7 mouse cellular contexts compared by ENCODE assay signal in the genomic region with DNA sequence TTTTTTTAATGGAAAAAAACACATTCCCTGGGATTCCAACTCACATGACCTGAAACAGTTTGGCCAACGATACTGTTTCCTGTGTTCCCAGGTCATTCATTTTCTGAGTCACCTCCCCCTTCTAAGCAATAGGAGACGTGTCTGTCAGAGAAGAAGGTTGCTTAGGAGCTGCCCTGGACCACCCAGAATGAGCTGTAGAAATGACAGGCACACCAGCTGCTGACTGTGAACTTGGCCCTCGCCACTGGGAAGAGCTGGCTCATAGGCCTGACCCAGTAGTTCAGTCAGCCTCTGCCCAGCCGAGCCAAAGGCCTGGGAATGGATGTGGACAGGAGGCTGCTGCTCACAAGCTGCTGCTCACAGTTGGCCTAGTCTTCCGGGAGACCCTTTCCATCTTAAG. TPM values are rescaled to one million over a fixed set of nuclear protein-coding genes. Genes with fewer than 3 reads are reported as not detected.
DNase-seq lines count a peak whose midpoint lies in the region; ATAC-seq and TF ChIP-seq lines count a peak whose summit lies in the region.

No protein-coding gene starts in this region.

- no peak overlapping the region for H3K4me3 ChIP-seq in layer of hippocampus, adult 2 months

- no peak for TF ChIP-seq CTCF in layer of hippocampus, adult 2 months (conservative IDR thresholded peaks at IDR 0.05)

- DNase-seq in layer of hippocampus, adult 2 months (ENCODE audit: low spot score in 2 of 2), result no peak
- no peak for DNase-seq in layer of hippocampus, postnatal 36 days
- peak; percentile 60 for DNase-seq in adrenal gland, postnatal 25 days
- peak; percentile 61 for DNase-seq in gastrocnemius, postnatal 25 days
- DNase-seq in retina, embryonic 14.5 days (ENCODE audit: low spot score), result peak; percentile 54
- DNase-seq in cerebellum, adult 11 months, result no peak

- ATAC-seq in frontal cortex, adult (ENCODE audit: low TSS enrichment), result no peak

- H3K27ac ChIP-seq in layer of hippocampus, adult 2 months, result peak overlapping the region; percentile 46; the same call in 1 of the 2 replicates

RNA-seq across cellular contexts. Expression of a gene that starts 57.3 kb away (rescaled TPM):
- 10 to 100 TPM; 64.2 to 70.8 TPM for total RNA-seq in layer of hippocampus, adult 2 months (2021)
- total RNA-seq in layer of hippocampus, postnatal 36 days (2021), result 10 to 100 TPM; 47.1 to 56.2 TPM
- total RNA-seq in adrenal gland, postnatal 25 days (2021), result 125 and 160 TPM in 2 replicates
- 10 to 100 TPM; 16.8 to 20.0 TPM for total RNA-seq in gastrocnemius, postnatal 25 days (2021)

Comparison
In these comparisons a context has a peak if more than half of its experiments do, and no peak if none do; other contexts are left out.
1. DNase-seq: peak in adrenal gland, postnatal 25 days (single experiment), gastrocnemius, postnatal 25 days (single experiment) and retina, embryonic 14.5 days (single experiment); none in layer of hippocampus, adult 2 months (0 of 2), layer of hippocampus, postnatal 36 days (0 of 2) and cerebellum, adult 11 months (single experiment).